Comparison of ENCODE assay signal across 14 mouse cellular contexts in genomic region chr11:4423818-4424217, GRCm38 (mm10). TPM values are rescaled to one million over a fixed set of nuclear protein-coding genes. Genes with fewer than 3 reads are reported as not detected.
"Had no signal": no experiment of that assay in that cellular context is flagged by ENCODE, and none has a peak within 500 bp of the region (broad histone marks: within the 10 kb centered on the region; RNA-seq: fewer than 3 reads in every experiment).

No protein-coding gene starts in this region.

- H3K4me3 ChIP-seq: kidney, embryonic 15.5 days; limb, embryonic 12.5 days; midbrain, embryonic 13.5 days; neural tube, embryonic 12.5 days had no signal

- H3K27ac ChIP-seq: kidney, embryonic 15.5 days; limb, embryonic 12.5 days; liver, embryonic 14.5 days; midbrain, embryonic 13.5 days; neural tube, embryonic 12.5 days; stomach, postnatal 0 days had no signal

- H3K36me3 ChIP-seq: kidney, embryonic 15.5 days; limb, embryonic 12.5 days; midbrain, embryonic 13.5 days; neural tube, embryonic 12.5 days had no signal

- DNase-seq: kidney, adult 2 months; kidney, postnatal 25 days; layer of hippocampus, adult 9-11 months; lung, adult 18-20 months; retina, postnatal 1 day had no signal

- H3K27me3 ChIP-seq: midbrain, embryonic 13.5 days; neural tube, embryonic 12.5 days had no signal

- ATAC-seq: midbrain, embryonic 13.5 days had no signal

RNA-seq across cellular contexts. Expression of gene Hormad2, which starts 17.1 kb away (rescaled TPM):
- total RNA-seq: left cerebral cortex, postnatal 36 days; midbrain, postnatal 0 days had no signal
- polyA plus RNA-seq: kidney, adult 2 months; midbrain, embryonic 13.5 days; neural tube, embryonic 12.5 days; small intestine, adult 2 months had no signal
